Mouse (Mus musculus) MEL (cell line): ENCODE results near the gene Gorasp2. TPM values are rescaled to one million over a fixed set of nuclear protein-coding genes. Genes with fewer than 3 reads are reported as not detected.

Experiments used
- DNase-seq: peaks from one replicate; pipeline ENCODE4 v3.0.0; 2011; ENCODE audit warnings: low read depth, low spot score
- H3K27ac ChIP-seq: 2 replicates; pipeline ENCODE4 v1.5.1; 2012; ENCODE audit warnings: low read depth, mild to moderate bottlenecking, control low read depth, low read length, moderate library complexity; ENCODE audit not compliant: control insufficient read depth
- H3K27me3 ChIP-seq, 2 experiments: fragments of 150-350 bp in 1 of 2; sonication (generic) in 1 of 2; 2 replicates each; pipeline ENCODE4 v1.6.1; 2012; ENCODE audit warnings: low read length in 2 of 2, mild to moderate bottlenecking in 2 of 2, improper control_type of control experiment in 1 of 2, moderate library complexity in 1 of 2; ENCODE audit not compliant: insufficient read depth in 2 of 2, control insufficient read depth in 1 of 2
- H3K36me3 ChIP-seq, 2 experiments: 2 replicates each; pipeline ENCODE4 v1.6.1; 2012 to 2014; ENCODE audit warnings: low read length in 2 of 2, improper control_type of control experiment in 1 of 2, inconsistent platforms in 1 of 2, mild to moderate bottlenecking in 1 of 2; ENCODE audit not compliant: insufficient read depth in 2 of 2, control insufficient read depth in 1 of 2
- H3K4me1 ChIP-seq, 2 experiments: fragments of 150-350 bp in 1 of 2; sonication (generic) in 1 of 2; 2 replicates each; pipeline ENCODE4 v1.6.1; 2012; ENCODE audit warnings: low read length in 2 of 2, improper control_type of control experiment in 1 of 2, mild to moderate bottlenecking in 1 of 2; ENCODE audit not compliant: insufficient read depth in 2 of 2, control insufficient read depth in 1 of 2
- H3K4me3 ChIP-seq, 2 experiments: fragments of 150-350 bp in 1 of 2; sonication (generic) in 1 of 2; 2 replicates each; pipeline ENCODE4 v1.5.1; 2012; ENCODE audit warnings: low read depth in 2 of 2, low read length in 2 of 2, mild to moderate bottlenecking in 2 of 2, moderate library complexity in 2 of 2, control low read depth in 1 of 2, improper control_type of control experiment in 1 of 2; ENCODE audit not compliant: control insufficient read depth in 1 of 2, insufficient read depth in 1 of 2
- H3K79me2 ChIP-seq: 2 replicates; pipeline ENCODE4 v1.6.1; 2012; ENCODE audit warnings: mild to moderate bottlenecking, low read length, moderate library complexity; ENCODE audit not compliant: control insufficient read depth, poor library complexity, insufficient read depth
- H3K9ac ChIP-seq: 2 replicates; pipeline ENCODE4 v1.6.1; 2012; ENCODE audit warnings: low read depth, mild to moderate bottlenecking, control low read depth, low read length, moderate library complexity; ENCODE audit not compliant: control insufficient read depth, poor library complexity, severe bottlenecking
- H3K9me3 ChIP-seq: fragments of 150-350 bp; sonication (generic); replicated peaks from 2 replicates; pipeline ENCODE4 v1.6.1; 2012; ENCODE audit warnings: mild to moderate bottlenecking, low read length, improper control_type of control experiment, moderate library complexity; ENCODE audit not compliant: insufficient read depth
- ETS1 ChIP-seq: IDR thresholded peaks from 2 replicates; pipeline ENCODE4 v1.6.1; 2012; ENCODE audit warnings: low read depth, mild to moderate bottlenecking, inconsistent platforms, low read length, improper control_type of control experiment, moderate library complexity
- JUND ChIP-seq: IDR thresholded peaks from 2 replicates; pipeline ENCODE4 v1.6.1; 2011; ENCODE audit warnings: low read depth, mild to moderate bottlenecking, improper control_type of control experiment, low read length
- polyA plus RNA-seq, 2 experiments: library from polyadenylated mRNA; stranded (reverse) in 1 of 2; unstranded in 1 of 2; fragments of >175 nt in 1 of 2; fragments of >200 nt in 1 of 2; gene quantifications; 2 replicates each; pipeline versions ENCODE4 v1.2.1 to v1.2.4; 2012; ENCODE audit warnings: low replicate concordance in 2 of 2, low read depth in 1 of 2; ENCODE audit not compliant: insufficient read length in 2 of 2, insufficient read depth in 1 of 2, missing spikeins in 1 of 2
- total RNA-seq: library from RNA; depleted of rRNA; stranded (reverse); fragments of 300-350 nt; gene quantifications from 2 replicates; pipeline ENCODE4 v1.2.3, GENCODE M21; 2012; rRNA removed

Gorasp2 gene
- total and polyA plus RNA-seq, 3 experiments: 81.8 to 132 (median 124) TPM

DNA sequence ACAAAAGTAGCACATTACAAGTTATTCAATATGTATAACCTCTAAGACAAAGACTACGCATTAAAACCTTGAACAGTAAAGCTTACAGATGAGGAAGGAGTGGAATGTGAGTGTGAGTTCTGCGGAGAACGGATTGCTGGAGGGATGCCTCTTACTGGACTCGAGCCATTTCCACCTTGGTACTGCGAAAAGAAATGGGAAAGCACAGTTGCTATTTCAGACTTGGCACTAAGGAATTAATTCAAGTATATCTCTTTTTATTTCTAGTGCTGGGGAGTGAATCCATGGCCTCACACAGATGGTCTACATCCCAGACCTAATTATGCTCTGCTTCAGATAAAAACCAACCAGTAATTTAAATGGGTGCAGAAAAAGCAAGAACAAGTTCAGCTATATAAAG is 90.8 kb downstream of the Gorasp2 start:
- DNase-seq: no peak
- no peaks in the 10 kb centered on the region for H3K4me1 ChIP-seq
- no peak overlapping the region for H3K27ac ChIP-seq
- no peak overlapping the region for H3K9ac ChIP-seq
- peaks cover 0 to 37% of the 10 kb centered on the region in 2 experiments; a peak in 2 of 4 replicates for H3K36me3 ChIP-seq
- H3K27me3 ChIP-seq: no peaks in the 10 kb centered on the region
- TF ChIP-seq JUND (no peak), ETS1 (no peak)
- no peak overlapping the region for H3K4me3 ChIP-seq
- no peaks in the 10 kb centered on the region for H3K9me3 ChIP-seq
- no peaks in the 10 kb centered on the region for H3K79me2 ChIP-seq

Other genes starting within 250 kb of the Gorasp2 start
- gene Sp5, start 186.7 kb upstream of the Gorasp2 start, total RNA-seq: not detected in 2 replicates
- not detected for gene Sp5, start 186.7 kb upstream of the Gorasp2 start, polyA plus RNA-seq
- gene Erich2, start 152.8 kb upstream of the Gorasp2 start, total RNA-seq: not detected in 2 replicates
- gene Erich2, start 152.8 kb upstream of the Gorasp2 start, polyA plus RNA-seq: not detected
- not detected in 2 replicates for gene Gad1, start 108.5 kb upstream of the Gorasp2 start, total RNA-seq
- gene Gad1, start 108.5 kb upstream of the Gorasp2 start, polyA plus RNA-seq: not detected
- 0.52 and 0.81 TPM in 2 replicates for gene Gm26558, start 532 bp downstream of the Gorasp2 start, total RNA-seq
- gene Gm26558, start 532 bp downstream of the Gorasp2 start, polyA plus RNA-seq: under 1 TPM in 1 of 2 experiments, not detected in 1; 0.24 TPM
- gene Tlk1, start 164.2 kb downstream of the Gorasp2 start, total RNA-seq: 20.5 and 23.6 TPM in 2 replicates
- 10 to 100 TPM; 56.6 to 57.0 TPM for gene Tlk1, start 164.2 kb downstream of the Gorasp2 start, polyA plus RNA-seq